Mouse (Mus musculus): Measurements from ENCODE around the gene Whamm.

- TF ChIP-seq CTCF (IDR thresholded peaks at IDR 0.05; ENCODE audit: control insufficient read depth, insufficient read depth, low read length) (no peak), POLR2A (IDR thresholded peaks at IDR 0.05; ENCODE audit: borderline replicate concordance, control insufficient read depth, low read depth, low read length) (no peak)
These were observed 6.3 kb upstream of the Whamm start for GRCm38 (mm10) chr7:81564766-81565165.
